Mouse (Mus musculus): ENCODE data around the gene Dph7. TPM values are rescaled to one million over a fixed set of nuclear protein-coding genes. Genes with fewer than 3 reads are reported as not detected.
"Not testable (repeated sequence)": the region's sequence is repeated elsewhere in the genome, so short reads cannot be mapped to it uniquely, and the experiment has no call there.

Dph7 gene
- polyA plus RNA-seq, 1 experiment from 2014 or later: 38.3 TPM

DNA sequence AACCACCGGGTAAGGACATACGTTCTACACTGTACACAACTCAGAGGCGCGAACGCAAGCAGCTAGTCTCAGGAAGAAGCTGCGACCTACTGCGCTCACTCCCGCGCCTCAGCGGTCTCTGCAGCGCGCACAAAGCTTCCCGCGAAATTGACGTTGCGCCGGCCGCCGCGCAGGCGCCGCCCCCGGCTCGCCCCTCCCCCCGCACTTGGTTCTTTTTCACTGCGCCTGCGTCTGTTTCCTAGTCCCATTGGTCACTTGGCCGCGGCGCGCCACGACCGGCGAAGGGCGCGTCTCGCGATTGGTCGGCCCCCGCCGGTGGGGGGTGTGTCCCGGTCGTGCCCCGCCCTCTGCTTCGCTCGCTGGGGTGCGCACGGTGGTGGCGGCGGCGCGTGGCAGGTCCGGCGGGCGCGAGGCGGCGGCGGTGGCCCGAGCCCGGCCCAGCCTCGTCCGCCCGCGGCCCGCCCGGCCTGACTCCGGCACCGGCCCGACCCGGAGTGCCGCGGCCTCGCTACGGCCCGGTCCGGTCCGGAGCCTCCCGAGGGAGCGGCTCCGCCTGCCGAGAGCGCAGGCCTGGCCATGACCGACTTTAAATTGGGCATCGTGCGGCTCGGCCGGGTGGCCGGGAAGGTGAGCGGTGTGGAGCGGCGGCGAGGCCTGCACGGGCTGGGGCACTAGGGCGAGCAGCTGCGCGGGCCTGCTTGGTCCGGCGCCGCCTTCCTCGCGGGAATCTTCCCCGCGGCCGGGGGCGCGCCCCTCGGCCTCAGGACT lies 12.6 kb upstream of the Dph7 start, which contains the start of gene Zmynd19:
Gene Zmynd19, plus strand, starts transcription at position 372 of the 768 bp plus-strand sequence.
- Histone ChIP-seq H3K4me2 (ENCODE audit: low read length) (peak within 1 kb of the TSS; percentile 96), H3K4me1 (ENCODE audit: control insufficient read depth, insufficient read depth, low read length) (peaks cover 16% of the 10 kb centered on the region), H3K9me3 (replicated peaks; ENCODE audit: control insufficient read depth, low read length, poor library complexity, severe bottlenecking) (no peaks in the 10 kb centered on the region), H3K27ac (ENCODE audit: low read length) (peak within 1 kb of the TSS; percentile 69), H3K36me3 (ENCODE audit: control insufficient read depth, insufficient read depth, low read length) (peaks cover 12% of the 10 kb centered on the region), H3K9ac (ENCODE audit: low read depth, low read length) (peak within 1 kb of the TSS; percentile 89), H3K4me3 (ENCODE audit: low read depth, low read length) (peak within 1 kb of the TSS; percentile 98), H3K27me3 (ENCODE audit: control insufficient read depth, insufficient read depth, low read depth, low read length) (no peaks in the 10 kb centered on the region)
- ATAC-seq: peak; percentile 97
- 0% methylated on average over 87 of the region's 108 CpGs for WGBS

DNA sequence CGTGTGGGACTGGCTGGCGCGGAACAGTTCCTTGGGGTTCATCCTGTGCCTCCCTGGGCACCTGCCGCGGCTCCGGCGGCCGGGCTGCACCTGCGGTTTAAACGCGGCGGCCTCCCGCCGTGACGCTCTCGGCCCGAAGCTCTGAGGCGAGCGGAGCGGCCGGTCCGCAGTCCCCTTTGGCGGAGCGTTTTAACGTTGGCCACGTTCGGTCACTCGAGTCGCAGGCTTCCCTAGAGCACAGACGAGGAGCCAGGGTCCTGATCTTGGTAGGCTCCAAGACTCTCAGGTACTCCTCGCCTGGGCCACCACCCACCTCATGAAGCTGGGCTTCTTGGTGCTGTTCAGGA lies 12.0 kb upstream of the Dph7 start:
- Histone ChIP-seq H3K27ac (ENCODE audit: low read length) (peak overlapping the region; percentile 69), H3K4me1 (ENCODE audit: control insufficient read depth, insufficient read depth, low read length) (peaks cover 16% of the 10 kb centered on the region), H3K9ac (ENCODE audit: low read depth, low read length) (peak overlapping the region; percentile 89), H3K9me3 (replicated peaks; ENCODE audit: control insufficient read depth, low read length, poor library complexity, severe bottlenecking) (no peaks in the 10 kb centered on the region), H3K36me3 (ENCODE audit: control insufficient read depth, insufficient read depth, low read length) (peaks cover 16% of the 10 kb centered on the region), H3K27me3 (ENCODE audit: control insufficient read depth, insufficient read depth, low read depth, low read length) (no peaks in the 10 kb centered on the region), H3K4me2 (ENCODE audit: low read length) (peak overlapping the region; percentile 96), H3K4me3 (ENCODE audit: low read depth, low read length) (peak overlapping the region; percentile 98)
- 0 out of 2 replicates have a peak, but pooled peaks have one; percentile 15 for ATAC-seq
- WGBS: under 1% methylated on average over 30 of the region's 31 CpGs

DNA sequence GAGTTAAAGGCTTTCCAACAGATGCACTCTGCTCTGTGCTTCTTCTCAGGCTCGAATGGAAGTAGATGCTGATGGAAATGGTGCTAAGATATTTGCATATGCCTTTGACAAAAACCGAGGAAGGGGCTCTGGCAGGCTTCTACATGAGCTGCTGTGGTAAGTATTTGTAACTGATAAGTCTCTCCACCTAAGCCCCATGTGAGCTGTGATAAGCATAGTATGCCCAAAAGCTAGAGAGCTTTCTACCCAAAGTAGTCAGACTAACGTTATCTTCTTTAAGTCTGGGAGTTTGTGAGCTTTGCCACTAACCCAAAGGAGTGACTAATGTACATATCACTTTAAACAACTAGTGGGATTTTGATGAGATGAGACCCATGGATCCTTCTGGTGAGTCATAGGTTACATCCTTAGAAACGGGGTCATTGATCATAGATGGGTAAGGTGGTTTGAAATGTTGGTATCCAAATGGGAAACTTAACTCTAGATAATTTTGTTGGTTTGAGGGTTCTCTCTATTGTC lies 9.6 kb upstream of the Dph7 start:
- Histone ChIP-seq H3K4me2 (ENCODE audit: low read length) (no peak overlapping the region), H3K36me3 (ENCODE audit: control insufficient read depth, insufficient read depth, low read length) (peaks cover 18% of the 10 kb centered on the region), H3K27ac (ENCODE audit: low read length) (no peak overlapping the region), H3K4me1 (ENCODE audit: control insufficient read depth, insufficient read depth, low read length) (peaks cover 16% of the 10 kb centered on the region), H3K9ac (ENCODE audit: low read depth, low read length) (no peak overlapping the region), H3K9me3 (replicated peaks; ENCODE audit: control insufficient read depth, low read length, poor library complexity, severe bottlenecking) (no peaks in the 10 kb centered on the region), H3K27me3 (ENCODE audit: control insufficient read depth, insufficient read depth, low read depth, low read length) (no peaks in the 10 kb centered on the region), H3K4me3 (ENCODE audit: low read depth, low read length) (no peak overlapping the region)
- WGBS: 91% methylated on average over 4 of the region's 4 CpGs
- ATAC-seq: no peak

DNA sequence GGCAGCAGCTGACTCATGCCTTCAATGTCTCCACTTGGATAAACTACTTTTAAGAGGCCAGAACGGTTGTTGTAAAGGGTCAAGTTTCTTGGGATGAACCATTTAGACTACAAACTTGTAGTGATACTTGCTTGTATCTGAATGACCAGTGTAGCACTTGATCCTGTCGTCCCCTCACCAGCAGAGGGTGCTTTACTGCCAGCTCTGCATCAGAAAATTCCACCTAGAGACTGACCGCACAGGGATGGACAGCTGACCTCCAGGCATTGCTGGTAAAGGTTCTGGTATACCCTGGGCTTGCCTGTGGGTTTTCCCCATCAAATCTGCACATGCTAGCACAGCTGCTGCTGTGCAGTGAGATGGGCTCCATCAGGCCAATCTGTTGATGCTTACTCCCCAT lies 1.3 kb upstream of the Dph7 start:
- H3K4me1 ChIP-seq (ENCODE audit: control insufficient read depth, insufficient read depth, low read length): peaks cover 7% of the 10 kb centered on the region
- H3K4me2 ChIP-seq (ENCODE audit: low read length): no peak overlapping the region
- H3K9me3 ChIP-seq (replicated peaks; ENCODE audit: control insufficient read depth, low read length, poor library complexity, severe bottlenecking): no peaks in the 10 kb centered on the region
- H3K4me3 ChIP-seq (ENCODE audit: low read depth, low read length): no peak overlapping the region
- no peaks in the 10 kb centered on the region for H3K27me3 ChIP-seq (ENCODE audit: control insufficient read depth, insufficient read depth, low read depth, low read length)
- WGBS: 26% methylated on average over 3 of the region's 3 CpGs
- H3K9ac ChIP-seq (ENCODE audit: low read depth, low read length): no peak overlapping the region
- H3K27ac ChIP-seq (ENCODE audit: low read length): no peak overlapping the region
- no peak for ATAC-seq
- peaks cover 16% of the 10 kb centered on the region for H3K36me3 ChIP-seq (ENCODE audit: control insufficient read depth, insufficient read depth, low read length)

DNA sequence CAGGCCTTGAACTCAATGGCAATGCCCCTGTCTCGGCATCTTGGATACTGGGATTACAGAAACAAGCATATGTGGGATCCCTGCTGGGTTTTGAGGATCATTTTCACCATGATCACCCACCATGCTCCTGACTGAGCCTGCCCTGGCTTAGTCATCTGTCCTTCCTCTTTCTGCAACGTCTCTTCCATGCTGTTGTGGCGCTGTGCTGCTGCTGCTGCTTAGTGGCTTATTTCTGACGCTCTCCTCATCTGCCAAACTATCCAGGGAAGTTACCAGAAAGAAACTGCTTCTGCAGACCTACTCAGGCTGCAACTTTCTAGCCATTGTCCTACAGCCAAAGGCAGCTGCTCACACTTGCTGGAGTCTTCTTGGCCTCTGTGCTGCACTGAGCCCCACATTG lies 8.2 kb downstream of the Dph7 start:
- no peaks in the 10 kb centered on the region for H3K27me3 ChIP-seq (ENCODE audit: control insufficient read depth, insufficient read depth, low read depth, low read length)
- H3K9me3 ChIP-seq (replicated peaks; ENCODE audit: control insufficient read depth, low read length, poor library complexity, severe bottlenecking): no peaks in the 10 kb centered on the region
- H3K4me1 ChIP-seq (ENCODE audit: control insufficient read depth, insufficient read depth, low read length): peaks cover 10% of the 10 kb centered on the region
- H3K27ac ChIP-seq (ENCODE audit: low read length): no peak overlapping the region
- H3K4me3 ChIP-seq (ENCODE audit: low read depth, low read length): no peak overlapping the region
- WGBS: 80% methylated on average over 4 of the region's 4 CpGs
- no peak for ATAC-seq
- peaks cover 32% of the 10 kb centered on the region for H3K36me3 ChIP-seq (ENCODE audit: control insufficient read depth, insufficient read depth, low read length)
- H3K4me2 ChIP-seq (ENCODE audit: low read length): no peak overlapping the region
- no peak overlapping the region for H3K9ac ChIP-seq (ENCODE audit: low read depth, low read length)

DNA sequence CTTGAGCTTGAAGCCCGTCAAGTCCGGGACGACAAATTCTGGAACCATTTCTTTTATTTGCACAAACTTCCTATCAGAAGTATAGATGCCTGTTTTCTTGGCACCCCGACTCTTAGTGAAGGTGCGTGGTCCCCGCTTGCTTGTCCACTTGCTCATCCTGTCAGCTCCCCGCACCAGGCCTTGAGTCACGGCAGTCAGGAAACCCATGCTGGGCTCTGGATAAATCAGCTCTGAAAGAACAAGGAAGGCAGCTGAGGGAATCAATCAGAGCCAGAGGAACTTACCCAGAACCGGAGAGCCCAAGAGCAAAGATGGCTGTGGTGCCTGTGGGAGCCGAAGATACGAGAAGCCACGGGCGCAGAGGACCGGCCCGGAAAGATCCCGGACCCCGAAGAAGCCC lies 12.3 kb downstream of the Dph7 start:
- 0% methylated on average over 17 of the region's 17 CpGs for WGBS
- not testable (repeated sequence) for H3K9me3 ChIP-seq (replicated peaks; ENCODE audit: control insufficient read depth, low read length, poor library complexity, severe bottlenecking); H3K27me3 ChIP-seq (ENCODE audit: control insufficient read depth, insufficient read depth, low read depth, low read length)
- H3K9ac ChIP-seq (ENCODE audit: low read depth, low read length): peak overlapping the region; percentile 89
- H3K4me3 ChIP-seq (ENCODE audit: low read depth, low read length): peak overlapping the region; percentile 82
- H3K4me1 ChIP-seq (ENCODE audit: control insufficient read depth, insufficient read depth, low read length): peaks cover 18% of the 10 kb centered on the region
- peak overlapping the region; percentile 71 for H3K4me2 ChIP-seq (ENCODE audit: low read length)
- peak overlapping the region; percentile 83 for H3K27ac ChIP-seq (ENCODE audit: low read length)
- H3K36me3 ChIP-seq (ENCODE audit: control insufficient read depth, insufficient read depth, low read length): peaks cover 16% of the 10 kb centered on the region
- ATAC-seq: peak; percentile 1

DNA sequence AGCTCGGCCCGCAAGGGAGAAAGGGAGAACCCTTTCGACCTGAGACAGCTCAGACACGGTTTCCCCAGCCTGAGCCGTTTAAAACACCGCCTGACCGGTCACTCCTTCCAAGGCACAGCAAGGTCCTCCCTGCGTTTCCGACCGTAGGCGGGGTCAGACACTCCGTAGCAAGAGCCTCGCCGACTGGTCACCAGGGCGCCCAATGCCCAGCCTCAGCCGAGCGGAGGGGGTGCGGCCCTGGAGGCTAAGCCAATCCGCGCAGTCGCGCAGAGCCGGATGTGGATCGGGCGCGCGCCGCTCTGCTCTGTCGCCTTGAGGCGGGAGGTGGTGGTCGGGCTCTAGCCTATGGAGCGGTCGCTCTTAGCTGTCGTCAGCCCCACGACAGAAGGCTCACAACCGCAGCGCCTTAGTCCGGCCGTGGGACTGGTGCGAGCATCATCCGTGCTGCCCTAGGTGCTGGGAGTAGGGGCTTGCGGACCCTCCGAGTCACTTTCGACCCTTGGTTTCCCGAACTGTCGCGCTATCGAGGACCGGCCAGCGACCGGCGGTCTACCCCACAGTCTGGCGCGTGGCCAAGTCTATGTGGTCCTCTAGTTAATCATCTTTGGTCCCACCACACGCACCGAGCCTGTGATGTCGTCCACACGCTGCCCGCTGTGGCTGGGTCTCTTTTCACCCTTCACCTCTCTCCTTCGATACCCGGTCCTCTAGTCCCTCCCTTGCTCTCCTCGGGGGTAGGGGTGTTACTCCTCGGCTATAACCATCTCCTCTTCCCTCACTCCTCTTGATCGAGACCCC lies 12.9 kb downstream of the Dph7 start, which contains the start of gene Mrpl41:
Gene Mrpl41, minus strand, starts transcription at position 193 of the 798 bp plus-strand sequence.
- Histone ChIP-seq H3K4me1 (ENCODE audit: control insufficient read depth, insufficient read depth, low read length) (peaks cover 18% of the 10 kb centered on the region), H3K4me3 (ENCODE audit: low read depth, low read length) (peak within 1 kb of the TSS; percentile 82), H3K27ac (ENCODE audit: low read length) (peak within 1 kb of the TSS; percentile 86), H3K9me3 (replicated peaks; ENCODE audit: control insufficient read depth, low read length, poor library complexity, severe bottlenecking) (no peaks in the 10 kb centered on the region), H3K36me3 (ENCODE audit: control insufficient read depth, insufficient read depth, low read length) (peaks cover 10% of the 10 kb centered on the region), H3K27me3 (ENCODE audit: control insufficient read depth, insufficient read depth, low read depth, low read length) (no peaks in the 10 kb centered on the region), H3K4me2 (ENCODE audit: low read length) (peak within 1 kb of the TSS; percentile 97), H3K9ac (ENCODE audit: low read depth, low read length) (peak within 1 kb of the TSS; percentile 89)
- WGBS: under 1% methylated on average over 64 of the region's 64 CpGs
- ATAC-seq: peak; percentile 100

DNA sequence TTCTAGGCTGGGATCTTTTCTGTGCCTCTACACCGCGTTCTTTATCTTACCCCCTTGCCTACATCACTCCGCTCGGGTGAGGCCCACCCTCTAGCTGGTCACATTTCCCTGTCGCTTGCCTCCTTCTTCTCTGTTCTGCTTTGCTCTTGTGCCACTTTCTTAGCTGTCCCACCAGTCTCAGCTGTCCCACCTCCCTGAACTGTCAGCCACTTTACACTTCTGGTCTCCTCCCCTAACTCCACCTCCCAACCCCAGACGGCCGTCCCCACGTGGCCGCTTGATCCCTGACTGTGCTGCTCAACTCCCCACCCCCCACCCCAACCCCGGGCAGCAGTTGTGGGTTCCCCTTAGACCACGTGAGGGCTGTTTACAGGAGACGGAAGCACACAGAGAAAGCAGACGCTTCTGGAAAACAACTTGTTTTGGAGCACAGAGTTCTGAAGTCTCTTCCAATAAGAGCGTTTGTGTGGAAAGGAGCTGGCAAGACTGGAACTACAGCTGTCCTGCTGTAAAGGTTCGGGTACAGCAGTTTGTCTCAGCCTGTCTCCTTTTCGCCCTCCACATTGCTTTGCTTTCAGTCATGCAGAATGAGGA lies 13.6 kb downstream of the Dph7 start, which contains the start of gene Pnpla7:
Gene Pnpla7, plus strand, starts transcription at position 330 of the 594 bp plus-strand sequence.
- H3K4me2 ChIP-seq (ENCODE audit: low read length): peak within 1 kb of the TSS; percentile 97
- H3K9me3 ChIP-seq (replicated peaks; ENCODE audit: control insufficient read depth, low read length, poor library complexity, severe bottlenecking): no peaks in the 10 kb centered on the region
- H3K27ac ChIP-seq (ENCODE audit: low read length): peak within 1 kb of the TSS; percentile 86
- H3K36me3 ChIP-seq (ENCODE audit: control insufficient read depth, insufficient read depth, low read length): peaks cover 5% of the 10 kb centered on the region; the same call in 1 of the 2 replicates
- under 1% methylated on average over 16 of the region's 16 CpGs for WGBS
- no peak; the same call in 1 of the 2 replicates for ATAC-seq
- H3K27me3 ChIP-seq (ENCODE audit: control insufficient read depth, insufficient read depth, low read depth, low read length): no peaks in the 10 kb centered on the region
- peaks cover 18% of the 10 kb centered on the region for H3K4me1 ChIP-seq (ENCODE audit: control insufficient read depth, insufficient read depth, low read length)
- peak within 1 kb of the TSS; percentile 89 for H3K9ac ChIP-seq (ENCODE audit: low read depth, low read length)
- peak within 1 kb of the TSS; percentile 82 for H3K4me3 ChIP-seq (ENCODE audit: low read depth, low read length)

All from midbrain, embryonic 16.5 days (tissue).